Mouse (Mus musculus) hindbrain, embryonic 14.5 days (tissue): ENCODE measurements around the gene Mxra8. TPM values are rescaled to one million over a fixed set of nuclear protein-coding genes. Genes with fewer than 3 reads are reported as not detected.

ENCODE experiments used
- ATAC-seq: fragments of 200-750 bp; cut with Nextera tagmentation; 2 replicates; pipeline ENCODE4 v1.8.0; 2017; ENCODE audit warnings: moderate number of reproducible peaks, mild to moderate bottlenecking, moderate TSS enrichment, moderate library complexity; ENCODE audit not compliant: low FRiP score
- DNase-seq: peaks from one replicate; pipeline ENCODE4 v3.0.0-alpha.2; 2015; ENCODE audit warnings: low spot score
- H3K27ac ChIP-seq: fragments of 300-500 bp; sonication (generic); 2 replicates; pipeline ENCODE4 v1.5.1; 2014; ENCODE audit warnings: mild to moderate bottlenecking, moderate library complexity
- H3K27me3 ChIP-seq: fragments of 300-500 bp; sonication (generic); 2 replicates; pipeline ENCODE4 v1.6.1; 2014; ENCODE audit warnings: mild to moderate bottlenecking, low read length, mixed read lengths; ENCODE audit not compliant: control insufficient read depth, insufficient read depth
- H3K36me3 ChIP-seq: fragments of 300-500 bp; sonication (generic); replicated peaks from 2 replicates; pipeline ENCODE4 v1.6.1; 2014; ENCODE audit not compliant: control insufficient read depth, insufficient read depth
- H3K4me1 ChIP-seq: fragments of 300-500 bp; sonication (generic); replicated peaks from 2 replicates; pipeline ENCODE4 v1.6.1; 2014; ENCODE audit warnings: antibody characterized with exemption, low read length, mixed read lengths; ENCODE audit not compliant: control insufficient read depth, insufficient read depth
- H3K4me2 ChIP-seq: fragments of 300-500 bp; sonication (generic); replicated peaks from 2 replicates; pipeline ENCODE4 v1.6.1; 2014; ENCODE audit warnings: mild to moderate bottlenecking, moderate library complexity
- H3K4me3 ChIP-seq: fragments of 300-500 bp; sonication (generic); replicated peaks from 2 replicates; pipeline ENCODE4 v1.5.1; 2014; ENCODE audit warnings: mild to moderate bottlenecking, low read length
- H3K9ac ChIP-seq: fragments of 300-500 bp; sonication (generic); 2 replicates; pipeline ENCODE4 v1.6.1; 2014
- H3K9me3 ChIP-seq: fragments of 300-500 bp; sonication (generic); 2 replicates; pipeline ENCODE4 v1.6.1; 2016; ENCODE audit warnings: low read length; ENCODE audit not compliant: control insufficient read depth
- WGBS: fragments of 180-500 bp; shearing (Covaris S2); extraction: QIAGEN DNeasy Blood & Tissue Kit; methylation state at CpG from one replicate; pipeline ENCODE4 v1.1.7; 2014; 5-methylcytosine and 5-hydroxymethylcytosine counted together
- polyA plus RNA-seq: library from polyadenylated mRNA; unstranded; fragments of >200 nt; fragmentation: Nextera tagmentation; extraction: Ambion mirVana; gene quantifications from 2 replicates; pipeline ENCODE4 v1.2.1, GENCODE M21; 2014

Mxra8 gene
- polyA plus RNA-seq, 1 experiment from 2014 or later, result 25.8 TPM

DNA sequence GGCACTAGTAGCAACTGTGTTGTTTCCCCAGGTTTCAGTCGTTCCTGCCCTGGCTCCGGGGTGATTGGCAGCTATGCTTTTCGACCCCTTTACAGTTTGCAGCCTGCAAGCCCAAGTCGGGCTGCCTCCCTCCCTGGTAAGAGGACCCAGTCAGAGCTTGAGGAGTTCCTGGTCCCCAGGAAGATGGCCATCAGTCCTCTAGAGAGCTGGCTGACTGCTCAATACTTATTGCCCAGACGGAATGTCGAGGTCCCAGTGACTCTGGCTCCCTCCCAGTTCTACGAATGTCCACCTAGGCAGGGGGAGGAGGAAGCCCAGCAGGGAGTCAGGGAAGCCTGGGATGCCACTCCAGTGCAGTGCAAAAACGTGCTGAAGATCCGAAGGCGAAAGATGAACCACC is 7.2 kb upstream of the Mxra8 start:
- Histone ChIP-seq H3K9ac (peak overlapping the region; percentile 89), H3K27ac (peak overlapping the region; percentile 89; the same call in 1 of the 2 replicates), H3K4me1 (peaks cover 19% of the 10 kb centered on the region), H3K4me3 (peak overlapping the region; percentile 64), H3K9me3 (no peaks in the 10 kb centered on the region), H3K4me2 (peak overlapping the region; percentile 99), H3K27me3 (no peaks in the 10 kb centered on the region), H3K36me3 (peaks cover 25% of the 10 kb centered on the region; the same call in 1 of the 2 replicates)
- ATAC-seq, result no peak
- 61% methylated on average over 10 of the region's 10 CpGs for WGBS
- DNase-seq, result no peak

DNA sequence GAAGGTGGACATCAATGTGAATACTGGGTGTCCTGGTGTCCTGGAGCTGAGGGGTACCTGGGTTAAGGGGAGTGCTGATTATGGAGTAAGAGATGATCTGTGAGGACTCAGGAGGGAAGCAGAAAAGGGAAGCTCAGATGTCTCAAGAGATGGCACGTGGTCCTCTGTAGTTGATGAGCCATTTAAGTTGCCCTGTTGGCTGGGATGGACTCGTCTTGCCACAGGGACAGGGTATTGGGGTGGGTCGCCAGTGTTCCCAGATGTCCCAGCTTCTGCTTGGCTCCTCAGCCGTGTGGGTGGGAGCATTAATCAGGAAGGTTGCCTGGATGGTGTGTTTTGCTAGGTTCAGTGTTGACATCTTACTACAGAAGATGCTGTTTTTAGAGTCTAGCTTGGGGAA is 6.2 kb upstream of the Mxra8 start:
- no peak for DNase-seq
- peaks cover 19% of the 10 kb centered on the region for H3K4me1 ChIP-seq
- no peak overlapping the region for H3K4me2 ChIP-seq
- H3K9me3 ChIP-seq, result no peaks in the 10 kb centered on the region
- peaks cover 15% of the 10 kb centered on the region; the same call in 1 of the 2 replicates for H3K36me3 ChIP-seq
- no peak overlapping the region for H3K9ac ChIP-seq
- H3K27ac ChIP-seq, result no peak overlapping the region
- no peak overlapping the region for H3K4me3 ChIP-seq
- 78% methylated on average over 4 of the region's 4 CpGs for WGBS
- H3K27me3 ChIP-seq, result no peaks in the 10 kb centered on the region
- no peak for ATAC-seq

DNA sequence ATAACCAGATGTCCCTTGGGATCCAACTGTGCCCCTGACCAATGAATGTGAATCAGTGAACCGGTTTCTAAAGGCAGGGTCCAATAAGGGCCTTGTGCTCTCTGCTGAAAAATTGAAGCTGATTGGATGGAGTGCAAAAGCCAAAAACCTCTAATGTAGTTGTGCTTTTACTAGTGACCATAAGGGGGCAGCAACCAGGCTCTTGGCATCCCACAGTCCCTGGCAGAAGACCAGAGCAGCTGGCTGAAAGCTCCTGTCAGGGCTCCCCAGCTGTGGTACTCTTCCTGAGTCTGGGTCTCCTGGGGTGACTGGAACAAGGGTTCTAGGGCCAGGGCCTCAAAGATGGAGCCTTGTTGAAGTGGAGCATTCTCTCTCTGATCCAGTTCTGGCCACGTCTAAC is 5.6 kb upstream of the Mxra8 start:
- H3K9me3 ChIP-seq, result no peaks in the 10 kb centered on the region
- peak overlapping the region; percentile 20; the same call in 1 of the 2 replicates for H3K4me2 ChIP-seq
- ATAC-seq (no peak), DNase-seq (peak; percentile 72)
- no peak overlapping the region for H3K9ac ChIP-seq
- no peak overlapping the region for H3K4me3 ChIP-seq
- no peaks in the 10 kb centered on the region for H3K27me3 ChIP-seq
- peaks cover 9% of the 10 kb centered on the region; the same call in 1 of the 2 replicates for H3K36me3 ChIP-seq
- 38% methylated on average over 2 of the region's 2 CpGs for WGBS
- peaks cover 19% of the 10 kb centered on the region for H3K4me1 ChIP-seq
- peak overlapping the region; percentile 62 for H3K27ac ChIP-seq

DNA sequence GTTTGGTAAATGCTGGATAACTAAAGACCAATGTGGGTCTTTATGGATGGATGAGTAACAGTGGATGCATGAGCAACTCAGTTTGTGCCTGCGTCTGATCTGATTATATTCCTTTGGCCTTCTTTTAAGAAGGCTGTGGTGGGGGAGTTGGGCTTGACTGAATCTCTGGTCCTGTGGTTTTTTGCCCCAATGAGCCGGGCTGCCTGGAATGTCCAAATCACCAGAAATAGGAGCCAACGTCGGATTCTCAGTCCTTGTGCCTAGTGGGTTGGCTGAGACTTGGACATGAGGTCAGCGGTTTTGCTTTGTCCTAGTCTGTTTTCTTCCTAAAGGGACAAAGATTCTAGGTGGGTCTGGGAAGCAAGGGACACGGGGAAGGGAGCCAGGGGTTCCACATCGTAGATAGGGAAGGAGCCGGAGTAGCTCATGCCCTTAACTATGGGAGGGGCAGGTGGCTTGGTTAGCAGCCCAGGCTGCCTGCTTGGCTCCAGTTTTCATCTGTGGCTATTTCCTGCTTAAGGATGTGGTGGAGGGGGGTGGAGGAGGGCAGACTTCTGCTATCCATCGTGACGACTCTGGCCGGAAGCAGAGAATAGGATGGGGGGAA is 2.0 kb upstream of the Mxra8 start:
- DNase-seq, result no peak
- Histone ChIP-seq H3K36me3 (peaks cover 8% of the 10 kb centered on the region; the same call in 1 of the 2 replicates), H3K9ac (no peak overlapping the region), H3K27me3 (peaks cover 9% of the 10 kb centered on the region; the same call in 1 of the 2 replicates), H3K27ac (no peak overlapping the region), H3K4me3 (no peak overlapping the region), H3K4me1 (peaks cover 20% of the 10 kb centered on the region), H3K9me3 (no peaks in the 10 kb centered on the region), H3K4me2 (no peak overlapping the region)
- WGBS, result 81% methylated on average over 11 of the region's 11 CpGs
- ATAC-seq, result no peak

DNA sequence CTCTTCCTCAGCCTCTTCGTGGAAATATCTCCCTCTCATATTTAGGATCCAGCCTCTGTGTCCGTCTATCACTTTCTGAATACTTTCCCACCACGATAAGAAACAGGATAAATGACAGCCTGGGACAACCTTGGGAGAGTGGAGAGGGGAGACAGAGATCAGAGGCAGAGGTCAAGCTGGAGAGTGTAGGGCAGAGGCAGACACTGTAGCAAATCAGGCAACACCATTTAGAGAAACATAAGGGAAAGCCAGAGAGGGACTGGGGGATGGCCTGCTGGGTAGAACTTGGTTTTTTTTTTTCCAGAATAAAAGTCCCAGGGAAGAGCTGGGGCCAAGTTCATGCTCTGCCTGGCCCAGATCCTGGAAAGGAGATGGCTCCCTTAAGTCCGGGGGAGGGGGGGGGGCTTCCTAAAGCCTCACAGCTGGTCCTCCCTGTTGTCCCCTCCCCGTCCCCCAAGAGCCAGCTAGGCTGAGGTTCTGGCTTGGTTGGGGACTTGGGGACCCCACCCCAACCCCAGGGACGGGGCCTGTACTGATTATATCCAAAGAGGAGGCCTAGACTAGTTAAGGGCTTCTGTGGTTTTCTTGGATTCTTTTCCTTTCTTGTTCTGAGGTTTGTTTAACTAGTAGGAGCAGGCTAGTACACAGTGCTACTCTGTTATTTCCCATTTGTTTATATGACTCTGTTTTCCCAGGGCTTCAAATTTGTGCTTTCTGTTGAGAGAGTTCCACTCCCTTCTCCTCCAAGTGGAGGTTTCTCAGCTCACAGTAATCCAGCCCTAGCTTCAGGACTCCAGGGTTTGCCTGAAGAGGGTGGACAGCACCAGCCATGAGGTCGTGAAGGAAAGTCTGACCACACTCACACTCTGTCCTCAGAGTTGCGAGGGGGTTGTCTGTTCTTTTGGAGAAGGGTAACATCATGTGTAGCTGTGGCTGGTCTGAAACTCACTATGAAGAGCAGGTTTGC is 1.0 kb upstream of the Mxra8 start:
- Histone ChIP-seq H3K36me3 (0 out of 2 replicates have a peak, but pooled peaks cover under 1% of the 10 kb centered on the region), H3K4me1 (peaks cover 10% of the 10 kb centered on the region), H3K4me2 (no peak overlapping the region), H3K9me3 (no peaks in the 10 kb centered on the region), H3K27me3 (peaks cover 9% of the 10 kb centered on the region; the same call in 1 of the 2 replicates), H3K27ac (no peak overlapping the region), H3K4me3 (no peak overlapping the region), H3K9ac (no peak overlapping the region)
- DNase-seq, result no peak
- no peak for ATAC-seq
- 56% methylated on average over 8 of the region's 8 CpGs for WGBS

DNA sequence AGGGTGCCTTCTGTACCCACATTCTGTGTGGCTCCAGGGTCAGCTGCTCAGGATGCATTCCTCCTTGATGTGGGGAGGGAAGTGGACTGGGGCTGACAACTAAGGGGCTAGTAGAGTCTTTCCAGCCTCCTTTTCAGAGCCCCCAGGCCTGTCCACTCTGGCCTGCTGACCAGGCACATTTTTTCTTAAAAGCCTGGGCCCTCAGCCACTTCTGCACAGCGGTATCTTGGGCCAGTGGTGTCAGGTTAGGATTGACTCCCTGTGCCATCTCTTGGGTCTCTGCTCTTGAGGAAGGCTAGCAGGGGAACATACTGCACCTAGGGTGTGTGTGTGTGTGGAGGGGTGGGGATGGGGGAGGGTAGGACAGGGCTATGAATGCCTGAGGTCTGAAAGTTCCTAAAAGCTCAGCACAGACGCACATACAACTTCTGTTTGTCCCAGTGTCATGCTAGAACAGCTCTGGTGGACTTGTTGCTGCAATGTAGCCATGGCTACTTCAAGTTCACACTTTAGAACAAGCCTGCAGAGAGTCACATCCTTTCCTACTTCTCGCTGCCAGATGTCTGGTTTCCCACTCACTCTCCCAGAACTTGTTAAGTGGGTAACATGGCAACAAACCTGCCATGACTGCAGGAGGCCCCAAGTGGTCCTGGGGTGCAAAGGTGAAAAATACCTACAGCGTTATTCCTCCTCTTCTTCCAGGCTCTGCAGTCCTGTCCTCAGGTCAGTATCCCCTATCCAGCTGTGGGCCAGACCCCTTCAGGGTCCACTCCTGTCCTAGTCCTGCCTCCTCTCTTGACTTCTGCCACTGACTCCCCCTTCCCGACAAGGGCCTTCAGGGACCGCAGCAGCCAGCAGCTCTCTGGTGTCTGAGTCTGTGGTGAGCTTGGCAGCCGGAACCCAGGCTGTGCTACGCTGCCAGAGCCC is 859 bp downstream of the Mxra8 start:
- peaks cover 7% of the 10 kb centered on the region for H3K4me1 ChIP-seq
- peak overlapping the region; percentile 54 for H3K4me2 ChIP-seq
- H3K9me3 ChIP-seq, result no peaks in the 10 kb centered on the region
- ATAC-seq (0 out of 2 replicates have a peak, but pooled peaks have one; percentile 6), DNase-seq (no peak)
- H3K27ac ChIP-seq, result no peak overlapping the region; the same call in 1 of the 2 replicates
- 13% methylated on average over 8 of the region's 8 CpGs for WGBS
- peaks cover 9% of the 10 kb centered on the region; the same call in 1 of the 2 replicates for H3K27me3 ChIP-seq
- peak overlapping the region; percentile 51 for H3K9ac ChIP-seq
- H3K36me3 ChIP-seq, result no peaks in the 10 kb centered on the region
- H3K4me3 ChIP-seq, result peak overlapping the region; percentile 25

DNA sequence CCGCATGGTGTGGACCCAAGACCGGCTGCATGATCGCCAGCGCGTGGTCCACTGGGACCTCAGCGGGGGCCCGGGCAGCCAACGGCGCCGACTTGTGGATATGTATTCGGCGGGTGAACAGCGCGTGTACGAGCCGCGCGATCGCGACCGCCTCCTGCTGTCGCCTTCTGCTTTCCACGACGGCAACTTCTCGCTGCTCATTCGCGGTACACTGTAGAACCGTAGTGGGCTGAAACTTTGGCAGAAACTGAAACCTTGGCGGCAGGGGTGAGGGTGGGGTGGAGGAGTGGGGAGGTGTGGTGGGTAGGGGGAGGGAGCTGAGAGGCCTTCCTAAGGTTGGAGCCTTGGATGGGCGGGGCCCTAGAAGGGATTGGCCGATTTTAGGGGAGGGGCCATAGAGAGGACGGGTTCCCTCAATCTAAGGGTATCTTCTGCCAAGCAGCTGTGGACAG is 1.5 kb downstream of the Mxra8 start:
- peak; percentile 39 for ATAC-seq
- under 1% methylated on average over 32 of the region's 32 CpGs for WGBS
- no peak for DNase-seq
- peak overlapping the region; percentile 25 for H3K4me3 ChIP-seq
- peaks cover 7% of the 10 kb centered on the region for H3K4me1 ChIP-seq
- H3K27me3 ChIP-seq, result peaks cover 9% of the 10 kb centered on the region; the same call in 1 of the 2 replicates
- peak overlapping the region; percentile 54 for H3K4me2 ChIP-seq
- H3K9ac ChIP-seq, result peak overlapping the region; percentile 50; the same call in 1 of the 2 replicates
- H3K36me3 ChIP-seq, result no peaks in the 10 kb centered on the region
- H3K27ac ChIP-seq, result no peak overlapping the region
- H3K9me3 ChIP-seq, result no peaks in the 10 kb centered on the region

DNA sequence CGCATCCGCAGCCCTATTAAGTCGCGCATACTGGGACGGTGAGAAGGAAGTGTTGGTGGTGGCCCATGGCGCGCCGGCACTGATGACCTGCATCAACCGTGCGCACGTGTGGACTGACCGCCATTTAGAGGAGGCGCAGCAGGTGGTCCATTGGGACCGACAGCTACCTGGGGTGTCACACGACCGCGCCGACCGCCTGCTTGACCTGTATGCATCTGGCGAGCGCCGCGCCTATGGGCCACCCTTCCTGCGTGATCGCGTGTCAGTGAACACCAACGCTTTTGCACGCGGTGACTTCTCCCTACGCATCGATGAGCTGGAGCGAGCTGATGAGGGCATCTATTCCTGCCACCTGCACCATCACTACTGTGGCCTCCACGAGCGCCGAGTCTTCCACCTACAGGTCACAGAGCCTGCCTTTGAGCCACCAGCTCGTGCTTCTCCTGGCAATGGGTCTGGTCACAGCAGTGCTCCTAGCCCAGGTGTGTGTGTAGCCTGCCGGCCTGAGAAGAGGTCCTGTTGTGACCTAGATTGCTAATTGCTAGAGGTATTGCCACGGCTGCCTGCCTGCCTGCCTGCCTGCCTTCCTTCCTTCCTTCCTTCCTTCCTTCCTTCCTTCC is 2.3 kb downstream of the Mxra8 start:
- no peak for ATAC-seq
- H3K4me3 ChIP-seq, result no peak overlapping the region
- H3K27me3 ChIP-seq, result peaks cover 9% of the 10 kb centered on the region; the same call in 1 of the 2 replicates
- WGBS, result 38% methylated on average over 38 of the region's 38 CpGs
- no peak for DNase-seq
- no peaks in the 10 kb centered on the region for H3K36me3 ChIP-seq
- no peak overlapping the region for H3K9ac ChIP-seq
- no peaks in the 10 kb centered on the region for H3K9me3 ChIP-seq
- peak overlapping the region; percentile 54; the same call in 1 of the 2 replicates for H3K4me2 ChIP-seq
- no peak overlapping the region for H3K27ac ChIP-seq
- H3K4me1 ChIP-seq, result peaks cover 11% of the 10 kb centered on the region
